Mouse (Mus musculus) mouse embryonic stem cell (cell line): ENCODE results near the gene D630045J12Rik.

Experiments used
- in situ Hi-C, 2 experiments: fragments of 300-500 bp; cut with MboI; formaldehyde crosslinking; loops; 1 replicate in 1 of 2; 3 replicates in 1 of 2; pipeline ENCODE4 v1.14.3; 2019 to 2020; ENCODE audit warnings: low sequenced_read_pairs in 2 of 2, low pct_unique_long_range_greater_than_20kb in 1 of 2, mixed read lengths in 1 of 2; ENCODE audit not compliant: unreplicated experiment in 1 of 2

Gene D630045J12Rik

GRCm38 (mm10) chr6:38253736-38254641 lies at the start of gene D630045J12Rik:
D630045J12Rik (minus strand) TSS chr6:38254009.
- in situ Hi-C loops: no loop called here

DNA sequence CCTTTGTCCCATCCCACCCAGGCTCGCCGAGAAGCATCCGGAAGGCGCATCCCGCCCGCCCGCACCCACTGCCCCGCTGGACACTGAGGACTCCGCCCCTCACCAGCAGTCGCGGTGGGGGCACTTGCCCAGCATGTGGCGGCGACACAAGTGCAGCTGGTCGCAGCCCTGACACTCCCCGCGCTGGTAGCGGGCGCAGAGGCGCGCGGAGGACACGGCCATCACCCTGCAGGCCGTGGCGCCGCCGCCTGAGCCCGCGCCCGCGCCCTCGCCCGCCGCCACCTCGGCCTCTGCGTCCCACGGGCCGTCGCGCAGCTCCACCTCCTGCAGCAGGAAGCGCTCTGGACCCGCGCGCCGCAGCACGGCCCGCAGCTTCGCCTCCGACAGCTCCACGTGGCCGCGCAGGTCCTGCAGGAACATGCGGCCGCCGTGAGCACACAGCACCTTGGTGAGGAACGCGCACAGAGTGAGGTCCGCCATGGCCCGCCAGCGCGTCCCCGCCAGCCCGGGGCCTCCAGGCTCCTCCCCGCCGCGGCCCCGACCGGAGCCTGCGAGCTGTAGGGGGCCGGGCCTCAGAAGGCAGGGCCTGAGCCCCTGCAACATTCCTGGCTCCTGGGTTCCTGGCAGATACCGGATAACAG lies 45.1 kb upstream of the D630045J12Rik start, which contains the start of gene Zc3hav1l:
Gene Zc3hav1l (minus strand): TSS at position 499 of the 641 bp plus-strand sequence.
- in situ Hi-C loops: loop anchor here in 1 of 2 experiments (25.0 kb wide), 1 partner anchor 412 kb away; no protein-coding TSS in a partner anchor

DNA sequence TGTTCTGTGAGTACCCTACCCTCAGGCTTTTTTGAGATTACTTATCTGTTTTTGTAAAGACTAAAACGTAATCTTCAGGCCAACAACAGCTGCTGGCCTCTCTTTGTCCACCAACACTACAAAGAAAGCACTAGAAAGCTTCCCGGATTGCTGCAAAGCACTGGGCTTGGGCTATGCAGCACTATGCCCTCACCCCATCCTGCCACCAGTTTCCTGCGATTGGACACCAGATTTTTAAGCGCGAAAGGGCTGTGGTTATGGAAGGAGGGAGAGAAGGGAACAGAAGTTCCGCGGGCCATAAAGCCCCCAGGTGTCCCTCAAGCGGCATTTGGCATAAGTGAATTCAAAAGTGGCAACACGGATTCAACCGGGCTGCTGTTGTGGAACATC lies 44.4 kb upstream of the D630045J12Rik start:
- in situ Hi-C loops: loop anchor here in 1 of 2 experiments (25.0 kb wide), 1 partner anchor 411 kb away; no protein-coding TSS in a partner anchor

DNA sequence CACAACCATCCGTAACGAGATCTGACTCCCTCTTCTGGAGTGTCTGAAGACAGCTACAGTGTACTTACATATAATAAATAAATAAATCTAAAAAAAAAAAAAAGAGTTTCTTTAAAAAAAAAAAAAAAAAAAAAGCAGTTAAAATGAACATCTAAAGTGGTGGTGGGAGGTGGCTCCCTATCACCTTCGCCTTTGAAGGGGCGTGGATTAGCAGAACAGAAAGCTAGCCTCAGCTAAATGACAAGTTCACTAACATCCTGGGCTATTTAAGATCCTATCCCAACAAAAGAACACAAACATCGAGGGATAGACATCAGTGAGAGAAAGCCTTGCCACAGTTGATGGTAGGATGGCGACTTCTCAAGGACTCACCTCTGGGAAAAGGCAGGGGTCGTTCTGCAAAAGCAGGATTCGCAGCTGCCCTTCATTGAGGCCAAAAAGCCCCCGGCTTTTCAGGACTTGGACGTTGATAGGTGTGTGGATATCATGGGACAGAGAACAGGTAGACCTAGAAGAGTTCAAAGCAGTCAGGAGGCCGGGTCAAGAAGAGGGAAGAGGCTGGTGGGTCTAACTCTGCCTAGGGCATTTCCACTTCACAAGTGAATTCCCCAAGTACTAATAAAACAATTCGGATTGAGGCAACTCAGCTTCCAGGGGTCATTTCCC lies 43.9 kb upstream of the D630045J12Rik start:
- in situ Hi-C loops: loop anchor here in 1 of 2 experiments (25.0 kb wide), 1 partner anchor 410 kb away; no protein-coding TSS in a partner anchor

- in situ Hi-C loops: loop anchor here in 1 of 2 experiments (25.0 kb wide), 1 partner anchor 406 kb away; no protein-coding TSS in a partner anchor
Observed at GRCm38 (mm10) chr6:38293708-38294107, 39.9 kb upstream of the D630045J12Rik start.

DNA sequence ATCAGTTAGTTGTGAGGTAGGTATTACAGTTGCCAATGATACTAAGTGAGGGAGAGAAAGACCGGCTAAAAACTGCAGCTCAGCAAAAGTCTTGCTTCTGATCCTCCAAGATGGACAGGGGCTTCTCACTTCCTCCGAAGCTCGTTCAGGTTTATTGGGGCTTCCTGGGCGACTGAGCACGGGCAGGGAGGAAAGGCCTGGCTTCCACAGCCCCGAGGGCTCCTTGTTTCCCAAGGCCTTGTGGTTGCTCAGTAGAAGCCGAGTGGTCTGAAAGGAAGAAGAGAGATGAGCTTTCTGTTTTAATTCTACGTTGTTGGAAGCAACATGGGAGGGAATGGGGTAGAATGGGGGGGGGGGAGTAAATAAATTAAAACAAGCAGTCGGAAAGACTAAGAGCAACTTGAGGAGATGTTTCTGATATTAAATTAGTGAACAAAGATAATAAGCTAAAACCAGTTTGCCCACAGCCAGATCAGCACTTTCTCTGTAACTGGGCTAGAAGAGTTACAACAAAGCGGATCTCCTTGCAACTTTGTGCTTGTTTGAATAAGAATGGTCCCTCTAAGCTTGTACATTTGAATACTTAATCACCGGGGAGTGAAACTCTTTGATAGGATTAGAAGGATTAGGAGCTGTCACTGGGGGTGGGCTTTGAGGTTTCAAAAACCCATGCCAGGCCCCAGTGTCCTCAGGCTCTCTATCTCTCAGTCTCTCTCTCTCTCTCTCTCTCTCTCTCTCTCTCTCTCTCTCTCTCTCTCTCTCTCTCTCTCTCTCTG lies 39.2 kb upstream of the D630045J12Rik start:
- in situ Hi-C loops: loop anchor here in 1 of 2 experiments (25.0 kb wide), 1 partner anchor 406 kb away; no protein-coding TSS in a partner anchor

DNA sequence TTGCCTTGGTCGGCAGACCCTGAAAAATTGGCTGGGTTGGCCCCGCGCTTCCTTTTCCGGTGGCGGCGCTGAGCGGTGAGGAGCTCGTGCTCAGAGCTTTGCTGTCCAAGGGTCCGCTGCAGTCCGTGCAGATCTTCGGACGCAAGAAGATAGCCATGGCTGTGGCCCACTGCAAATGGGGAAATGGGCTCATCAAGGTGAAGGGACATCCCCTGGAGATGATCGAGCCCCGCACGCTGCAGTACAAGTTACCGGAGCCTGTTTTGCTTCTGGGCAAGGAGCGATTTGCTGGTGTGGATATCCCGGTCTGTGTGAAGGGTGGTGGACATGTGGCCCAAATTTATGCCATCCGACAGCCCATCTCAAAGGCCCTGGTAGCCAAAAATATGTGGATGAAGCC lies 30.6 kb upstream of the D630045J12Rik start:
- in situ Hi-C loops: loop anchor here in 1 of 2 experiments (25.0 kb wide), 1 partner anchor 397 kb away; no protein-coding TSS in a partner anchor

- in situ Hi-C loops: loop anchor here in 1 of 2 experiments (5.0 kb wide), 1 partner anchor 107 kb away; no protein-coding TSS in a partner anchor
Observed at GRCm38 (mm10) chr6:38264466-38264865, 10.7 kb upstream of the D630045J12Rik start.

DNA sequence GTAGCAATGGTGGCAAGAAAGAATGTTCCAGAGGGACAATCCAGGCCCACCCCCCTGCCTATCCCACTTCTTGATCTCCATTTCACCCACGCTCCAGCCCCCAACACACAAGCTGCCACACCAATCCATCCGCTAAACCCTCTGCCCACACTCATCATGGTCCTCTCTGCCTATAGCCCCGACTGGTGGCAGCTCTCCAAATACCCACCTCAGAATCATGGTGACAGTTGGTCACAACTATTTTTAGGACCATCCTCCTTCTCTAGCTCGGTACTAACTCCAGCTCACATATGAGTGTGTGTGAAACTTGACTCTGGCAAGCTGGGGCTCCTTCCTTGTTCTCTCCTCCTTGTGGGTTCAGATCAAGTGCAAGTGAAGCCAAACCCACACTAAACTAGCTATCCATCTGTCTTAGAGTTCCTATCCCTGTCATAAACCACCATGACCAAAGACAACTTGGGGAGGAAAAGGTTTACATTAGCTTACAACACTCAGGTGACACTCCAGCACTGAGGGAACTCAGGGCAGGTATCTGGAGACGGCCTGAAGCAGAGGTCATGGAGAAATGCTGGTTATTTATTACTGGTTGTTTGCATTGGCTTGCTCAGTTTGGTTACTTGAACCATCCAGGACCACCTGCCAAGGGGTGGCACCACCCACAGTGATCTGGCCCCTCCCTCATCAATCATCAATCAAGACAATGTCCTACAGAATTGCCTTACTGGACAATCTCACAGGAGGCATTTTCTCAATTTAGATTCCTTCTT lies 9.8 kb upstream of the D630045J12Rik start:
- in situ Hi-C loops: loop anchor here in 1 of 2 experiments (5.0 kb wide), 1 partner anchor 106 kb away; no protein-coding TSS in a partner anchor

GRCm38 (mm10) chr6:38261877-38262276 lies 8.1 kb upstream of the D630045J12Rik start:
- in situ Hi-C loops: loop anchor here in 1 of 2 experiments (5.0 kb wide), 1 partner anchor 105 kb away; no protein-coding TSS in a partner anchor

DNA sequence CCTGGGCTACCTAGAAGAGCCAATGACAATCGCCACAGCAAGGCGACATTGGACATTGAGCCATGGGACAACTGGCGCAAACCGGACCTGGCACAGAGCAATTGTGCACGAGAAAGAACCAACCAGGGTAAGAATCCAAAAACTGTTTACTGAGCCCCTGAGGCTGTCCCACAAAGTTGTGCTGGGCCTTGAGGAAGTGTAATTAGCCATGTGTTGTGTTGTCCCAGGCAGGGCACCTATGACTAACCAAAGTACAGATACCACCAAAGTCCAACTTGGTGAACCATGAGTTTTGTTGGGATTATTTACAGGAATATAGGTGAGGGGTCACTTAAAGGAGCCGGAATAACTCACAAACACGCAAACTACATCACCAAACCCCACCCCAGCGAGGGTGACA lies 3.7 kb upstream of the D630045J12Rik start:
- in situ Hi-C loops: no loop called here

- in situ Hi-C loops: no loop called here
Observed at GRCm38 (mm10) chr6:38256793-38257192, 3.0 kb upstream of the D630045J12Rik start.

DNA sequence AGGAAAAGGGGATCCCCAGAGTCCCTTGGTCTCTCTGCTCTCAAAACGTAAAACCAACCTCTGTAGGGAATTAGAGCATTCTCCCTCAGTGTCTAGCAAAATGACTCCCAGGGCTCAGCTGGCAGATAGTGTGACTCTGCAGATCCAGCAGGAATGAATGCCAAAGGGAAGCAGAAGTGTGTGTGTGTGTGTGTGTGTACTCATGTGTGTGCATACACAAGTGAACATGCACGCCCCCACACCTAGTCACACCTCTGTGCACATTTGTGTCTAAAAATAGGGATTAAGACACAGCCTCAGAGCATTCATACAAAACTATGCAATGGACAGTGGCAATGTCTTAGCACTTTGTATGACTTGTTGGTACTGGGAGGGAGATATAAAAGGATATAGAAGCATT lies 2.0 kb upstream of the D630045J12Rik start:
- in situ Hi-C loops: no loop called here

DNA sequence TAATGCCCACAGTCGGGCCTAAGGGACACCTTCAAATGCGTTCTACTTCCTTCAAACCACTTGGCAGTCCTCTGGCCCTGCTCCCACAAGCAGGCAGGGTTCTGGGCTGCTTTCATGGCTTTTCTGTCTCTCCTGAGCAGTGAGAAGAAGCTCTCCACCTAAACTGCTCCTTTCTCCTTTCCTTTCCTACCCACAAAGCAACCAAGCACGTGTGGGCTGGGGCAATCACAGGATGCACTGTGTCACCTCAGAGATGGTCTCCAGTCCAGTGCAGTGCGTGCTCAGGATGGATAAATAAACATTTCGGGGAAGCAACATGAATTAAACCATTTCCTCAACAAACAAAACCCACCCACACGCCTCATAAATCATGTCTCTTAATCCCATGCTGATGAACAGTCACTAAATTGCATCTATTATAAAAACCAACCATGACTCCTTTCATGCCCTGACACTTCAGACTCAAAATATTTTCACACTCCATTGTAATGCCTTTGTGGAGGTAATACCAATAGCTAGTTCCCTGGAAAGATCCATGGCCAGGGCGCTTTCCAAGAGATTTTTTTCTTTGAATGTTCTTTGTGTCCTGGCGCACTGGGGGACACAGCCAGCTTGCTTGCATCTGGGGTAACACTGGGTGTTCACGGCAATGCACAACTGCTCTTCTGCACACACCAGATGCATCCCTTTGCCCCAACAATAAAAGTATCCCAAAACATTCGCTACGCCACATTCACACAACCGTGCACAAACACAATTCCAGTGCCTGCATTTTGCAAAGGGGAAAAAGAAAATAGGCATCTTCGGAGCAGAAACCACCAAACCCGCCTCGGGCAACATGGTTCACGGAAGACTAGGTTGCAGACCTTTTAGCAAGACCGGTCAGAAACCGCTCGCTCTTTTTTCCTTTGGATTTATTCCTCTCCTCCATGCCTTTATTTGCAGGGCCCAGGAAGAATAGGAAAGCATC lies 758 bp downstream of the D630045J12Rik start:
- in situ Hi-C loops: no loop called here

GRCm38 (mm10) chr6:38252139-38252538 lies 1.7 kb downstream of the D630045J12Rik start:
- in situ Hi-C loops: no loop called here

GRCm38 (mm10) chr6:38251464-38251863 lies 2.3 kb downstream of the D630045J12Rik start:
- in situ Hi-C loops: no loop called here
